Mouse (Mus musculus): ENCODE data around the gene Sowahd.

DNA sequence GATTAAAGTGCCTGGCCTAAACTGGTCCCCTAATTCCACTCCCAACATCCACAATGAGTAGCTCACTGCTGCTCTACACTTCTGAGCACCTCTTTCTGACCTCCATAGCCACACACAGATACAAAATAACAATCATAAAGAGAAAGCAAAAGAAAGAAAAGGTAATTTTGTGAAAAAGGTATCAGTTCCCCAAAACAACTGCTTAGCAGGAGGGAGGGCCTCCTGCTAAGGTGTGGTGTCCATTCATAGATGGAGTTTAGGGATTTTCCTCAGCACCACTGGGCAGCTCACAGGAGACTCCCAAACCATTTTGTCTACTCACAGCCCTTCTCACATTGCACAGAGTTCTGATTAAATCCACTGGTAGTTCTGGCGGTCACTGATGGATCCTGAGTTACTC lies 40.1 kb downstream of the Sowahd start:
- TF ChIP-seq CTCF (IDR thresholded peaks at IDR 0.05; ENCODE audit: low read depth) (no peak), EP300 (IDR thresholded peaks at IDR 0.05; ENCODE audit: low read depth) (no peak)
